Mouse (Mus musculus) neural tube, embryonic 15.5 days (tissue): ENCODE results near the gene Bves. TPM values are rescaled to one million over a fixed set of nuclear protein-coding genes. Genes with fewer than 3 reads are reported as not detected.

Experiments used
- ATAC-seq: fragments of 200-750 bp; cut with Nextera tagmentation; 2 replicates; pipeline ENCODE4 v1.8.0; 2017; ENCODE audit warnings: mild to moderate bottlenecking, moderate TSS enrichment, moderate library complexity; ENCODE audit not compliant: low FRiP score
- H3K27ac ChIP-seq: fragments of 300-500 bp; sonication (generic); replicated peaks from 2 replicates; pipeline ENCODE4 v1.5.1; 2015; ENCODE audit warnings: mild to moderate bottlenecking, inconsistent platforms
- H3K27me3 ChIP-seq: fragments of 300-500 bp; sonication (generic); replicated peaks from 2 replicates; pipeline ENCODE4 v1.6.1; 2015; ENCODE audit warnings: inconsistent platforms
- H3K36me3 ChIP-seq: fragments of 300-500 bp; sonication (generic); 2 replicates; pipeline ENCODE4 v1.6.1; 2015; ENCODE audit warnings: inconsistent platforms
- H3K4me1 ChIP-seq: fragments of 300-500 bp; sonication (generic); 2 replicates; pipeline ENCODE4 v1.6.1; 2015; ENCODE audit warnings: inconsistent platforms
- H3K4me2 ChIP-seq: fragments of 300-500 bp; sonication (generic); 2 replicates; pipeline ENCODE4 v1.6.1; 2015; ENCODE audit warnings: inconsistent platforms, mild to moderate bottlenecking, moderate library complexity
- H3K4me3 ChIP-seq: fragments of 300-500 bp; sonication (generic); replicated peaks from 2 replicates; pipeline ENCODE4 v1.5.1; 2015; ENCODE audit warnings: mild to moderate bottlenecking, inconsistent platforms
- H3K9ac ChIP-seq: fragments of 300-500 bp; sonication (generic); replicated peaks from 2 replicates; pipeline ENCODE4 v1.6.1; 2015; ENCODE audit warnings: mild to moderate bottlenecking, inconsistent platforms
- H3K9me3 ChIP-seq: fragments of 300-500 bp; sonication (generic); replicated peaks from 2 replicates; pipeline ENCODE4 v1.6.1; 2016; ENCODE audit warnings: inconsistent platforms
- WGBS: fragments of 180-500 bp; shearing (Covaris S2); methylation state at CpG from one replicate; pipeline ENCODE4 v1.1.7; 2015; ENCODE audit warnings: mixed read lengths; 5-methylcytosine and 5-hydroxymethylcytosine counted together
- polyA plus RNA-seq: library from polyadenylated mRNA; unstranded; fragments of >200 nt; fragmentation: Nextera tagmentation; extraction: Ambion mirVana; gene quantifications from 2 replicates; pipeline ENCODE4 v1.2.1, GENCODE M21; 2015

Gene Bves
- polyA plus RNA-seq, 1 experiment from 2014 or later = 3.0 TPM

- Histone ChIP-seq H3K4me2 (no peak overlapping the region), H3K36me3 (no peaks in the 10 kb centered on the region), H3K27me3 (no peaks in the 10 kb centered on the region), H3K27ac (no peak overlapping the region), H3K4me3 (no peak overlapping the region), H3K9ac (no peak overlapping the region), H3K9me3 (no peaks in the 10 kb centered on the region), H3K4me1 (no peaks in the 10 kb centered on the region)
- 21% methylated on average over 2 of the region's 2 CpGs for WGBS
- no peak for ATAC-seq
These were observed 76.2 kb downstream of the Bves start for GRCm38 (mm10) chr10:45411741-45412140.

DNA sequence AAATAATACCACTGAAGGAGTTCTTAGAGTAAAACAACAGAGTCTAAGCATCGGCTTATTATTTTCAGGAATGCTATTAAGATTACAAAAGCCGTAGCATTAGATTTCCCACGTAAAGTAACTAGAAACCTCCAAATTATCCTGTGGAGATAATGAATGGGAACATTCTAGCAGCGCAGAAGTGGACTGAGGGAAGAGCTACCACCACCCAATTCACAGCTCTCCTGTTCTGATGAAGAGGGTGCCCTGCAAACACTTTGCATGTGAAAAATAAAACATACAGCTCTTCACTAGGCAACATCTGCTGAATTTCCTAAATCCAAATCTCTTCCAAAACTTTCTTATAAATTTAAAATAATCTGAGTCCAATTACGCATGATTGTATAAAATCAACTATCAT is 76.6 kb downstream of the Bves start:
- ATAC-seq = no peak
- Histone ChIP-seq H3K4me2 (no peak overlapping the region), H3K9me3 (no peaks in the 10 kb centered on the region), H3K27me3 (no peaks in the 10 kb centered on the region), H3K9ac (no peak overlapping the region), H3K36me3 (no peaks in the 10 kb centered on the region), H3K4me1 (no peaks in the 10 kb centered on the region), H3K4me3 (no peak overlapping the region), H3K27ac (no peak overlapping the region)
- 39% methylated on average over 5 of the region's 5 CpGs for WGBS

Other genes starting within 250 kb of the Bves start
- 2.9 and 3.8 TPM in 2 replicates for gene Popdc3, start 157.7 kb upstream of the Bves start, polyA plus RNA-seq
- gene Lin28b, start 150.6 kb downstream of the Bves start, polyA plus RNA-seq = 6.9 and 7.0 TPM in 2 replicates
- gene Hace1, start 242.1 kb downstream of the Bves start, polyA plus RNA-seq = 13.2 and 16.8 TPM in 2 replicates